Mouse (Mus musculus) ES-Bruce4 (cell line): ENCODE measurements at regions not wholly inside any gene's neighbourhood (a gene's known extent, or its start where the extent isn't known, plus 50 kb on each side); places are given as distances from the start of the nearest gene placed in this dataset.

ENCODE experiments used
- H3K27ac ChIP-seq: 2 replicates; pipeline ENCODE4 v1.5.1; 2012; ENCODE audit warnings: low read length, inconsistent platforms; ENCODE audit not compliant: insufficient read depth
- H3K27me3 ChIP-seq: 2 replicates; pipeline ENCODE4 v1.6.1; 2012; ENCODE audit warnings: mild to moderate bottlenecking, low read length, inconsistent platforms; ENCODE audit not compliant: control insufficient read depth, poor library complexity, insufficient read depth, severe bottlenecking
- H3K36me3 ChIP-seq: 2 replicates; pipeline ENCODE4 v1.6.1; 2012; ENCODE audit warnings: inconsistent platforms, mild to moderate bottlenecking, low read length, moderate library complexity; ENCODE audit not compliant: control insufficient read depth, poor library complexity, insufficient read depth, severe bottlenecking
- H3K4me1 ChIP-seq: one replicate; pipeline ENCODE4 v1.8.1; 2011; ENCODE audit warnings: low read length; ENCODE audit not compliant: control insufficient read depth, insufficient read depth
- H3K4me3 ChIP-seq: 2 replicates; pipeline ENCODE4 v1.5.1; 2011; ENCODE audit warnings: low read depth, mild to moderate bottlenecking, low read length
- H3K9ac ChIP-seq: 2 replicates; pipeline ENCODE4 v1.6.1; 2012; ENCODE audit warnings: low read depth, mild to moderate bottlenecking, inconsistent platforms; ENCODE audit not compliant: poor library complexity, severe bottlenecking
- H3K9me3 ChIP-seq: replicated peaks from 2 replicates; pipeline ENCODE4 v1.6.1; 2012; ENCODE audit warnings: mild to moderate bottlenecking, low read length, inconsistent platforms; ENCODE audit not compliant: control insufficient read depth, poor library complexity, insufficient read depth, severe bottlenecking
- CTCF ChIP-seq: IDR thresholded peaks from one replicate; pipeline ENCODE4 v1.8.1; 2011; ENCODE audit warnings: low read depth, low read length
- EP300 ChIP-seq: IDR thresholded peaks from 2 replicates; pipeline ENCODE4 v1.6.1; 2011; ENCODE audit warnings: low read depth, low read length; ENCODE audit not compliant: insufficient read depth
- POLR2A ChIP-seq: IDR thresholded peaks from one replicate; pipeline ENCODE4 v1.8.1; 2011; ENCODE audit warnings: low read length; ENCODE audit not compliant: insufficient read depth

DNA sequence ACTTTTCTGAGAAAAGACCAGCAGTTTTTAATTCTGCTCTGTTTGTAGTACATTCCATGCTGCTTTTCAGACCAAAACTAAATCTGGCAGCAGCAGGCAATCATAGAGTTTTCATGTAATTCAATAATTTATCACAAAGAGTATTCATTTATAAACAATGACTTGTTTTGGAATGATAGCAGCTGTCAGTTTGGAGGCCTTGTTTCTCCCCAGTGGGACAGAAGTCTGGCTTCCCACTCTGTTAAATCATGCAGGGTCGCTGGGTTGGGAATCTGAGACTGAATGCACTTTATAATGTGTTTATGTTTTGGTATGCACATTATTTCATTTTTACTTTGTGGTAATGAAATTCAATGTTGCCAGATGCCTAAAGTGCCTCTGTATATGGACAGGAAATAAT is 879.8 kb upstream of the 2610301B20Rik start:
- H3K9me3 ChIP-seq: peaks cover 2% of the 10 kb centered on the region
- H3K4me3 ChIP-seq: no peak overlapping the region
- H3K9ac ChIP-seq: no peak overlapping the region
- H3K36me3 ChIP-seq: no peaks in the 10 kb centered on the region
- no peaks in the 10 kb centered on the region for H3K4me1 ChIP-seq
- H3K27ac ChIP-seq: no peak overlapping the region
- no peaks in the 10 kb centered on the region for H3K27me3 ChIP-seq
- TF ChIP-seq CTCF (no peak), EP300 (no peak), POLR2A (no peak)

DNA sequence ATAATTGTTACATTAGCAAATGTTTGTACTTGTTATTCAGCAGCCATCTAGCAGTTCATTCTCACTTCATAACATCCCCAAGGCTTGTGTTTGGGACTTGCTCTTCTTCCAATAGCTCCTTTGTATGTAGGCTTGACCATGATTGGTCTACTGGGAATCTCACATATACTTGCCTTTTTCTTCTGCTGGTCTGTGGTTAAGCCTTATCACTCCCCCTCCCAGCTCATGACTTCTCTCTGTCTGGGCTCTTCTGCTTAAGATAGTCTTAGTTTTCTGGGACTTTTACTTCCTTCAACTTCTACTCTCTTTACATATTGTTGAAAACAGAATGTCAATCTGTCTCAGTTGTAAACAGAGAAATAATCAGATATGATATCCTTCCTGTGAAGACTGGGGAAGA is 844.0 kb upstream of the 2610301B20Rik start:
- no peaks in the 10 kb centered on the region for H3K27me3 ChIP-seq
- H3K9me3 ChIP-seq: no peaks in the 10 kb centered on the region
- H3K27ac ChIP-seq: no peak overlapping the region
- no peak overlapping the region for H3K9ac ChIP-seq
- no peaks in the 10 kb centered on the region for H3K36me3 ChIP-seq
- no peak overlapping the region for H3K4me3 ChIP-seq
- TF ChIP-seq POLR2A (no peak), CTCF (no peak), EP300 (no peak)
- no peaks in the 10 kb centered on the region for H3K4me1 ChIP-seq

DNA sequence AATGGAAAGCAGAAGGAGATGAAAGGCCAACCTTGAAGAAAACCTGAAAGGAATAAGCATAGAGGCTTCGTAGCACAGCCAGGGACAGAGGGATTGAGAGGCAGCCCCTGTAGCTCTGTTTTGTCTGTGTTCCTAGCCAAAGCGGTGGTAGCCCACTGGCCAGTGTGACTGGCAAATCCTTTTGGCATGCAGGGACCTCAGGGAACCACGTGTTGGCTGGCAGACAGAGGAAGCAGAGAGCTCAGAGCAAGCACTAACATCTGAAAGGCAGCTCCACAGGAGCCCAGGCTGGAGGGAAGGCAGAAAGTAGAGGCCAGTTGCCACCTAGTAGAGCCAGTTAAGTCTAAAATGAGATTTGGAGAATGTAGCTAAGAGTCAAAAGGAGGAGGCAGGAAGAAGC is 842.5 kb upstream of the 2610301B20Rik start:
- no peaks in the 10 kb centered on the region for H3K9me3 ChIP-seq
- H3K9ac ChIP-seq: no peak overlapping the region
- H3K4me1 ChIP-seq: no peaks in the 10 kb centered on the region
- H3K4me3 ChIP-seq: no peak overlapping the region
- TF ChIP-seq EP300 (no peak), CTCF (no peak), POLR2A (no peak)
- H3K27ac ChIP-seq: no peak overlapping the region
- H3K36me3 ChIP-seq: no peaks in the 10 kb centered on the region
- no peaks in the 10 kb centered on the region for H3K27me3 ChIP-seq

DNA sequence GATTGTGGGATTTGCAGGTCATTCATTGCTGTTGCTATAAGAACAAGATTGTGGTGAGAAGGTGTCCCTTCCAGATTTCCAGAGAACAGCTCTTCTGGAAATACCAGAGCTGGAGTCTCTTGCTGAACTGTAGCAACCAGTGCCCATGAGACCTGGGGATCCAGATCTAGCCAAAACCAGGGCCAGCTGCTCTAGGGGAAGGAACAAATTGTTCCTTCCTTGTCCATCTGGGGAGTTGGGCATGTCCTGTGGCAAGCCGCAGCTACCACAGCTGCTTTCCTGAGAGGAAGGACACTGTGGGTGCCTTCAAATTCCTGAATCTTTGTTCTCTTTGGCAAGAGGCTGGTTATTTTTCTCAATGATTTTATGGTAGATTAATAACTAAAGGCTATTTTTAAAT is 839.0 kb upstream of the 2610301B20Rik start:
- no peaks in the 10 kb centered on the region for H3K4me1 ChIP-seq
- TF ChIP-seq EP300 (no peak), CTCF (no peak), POLR2A (no peak)

DNA sequence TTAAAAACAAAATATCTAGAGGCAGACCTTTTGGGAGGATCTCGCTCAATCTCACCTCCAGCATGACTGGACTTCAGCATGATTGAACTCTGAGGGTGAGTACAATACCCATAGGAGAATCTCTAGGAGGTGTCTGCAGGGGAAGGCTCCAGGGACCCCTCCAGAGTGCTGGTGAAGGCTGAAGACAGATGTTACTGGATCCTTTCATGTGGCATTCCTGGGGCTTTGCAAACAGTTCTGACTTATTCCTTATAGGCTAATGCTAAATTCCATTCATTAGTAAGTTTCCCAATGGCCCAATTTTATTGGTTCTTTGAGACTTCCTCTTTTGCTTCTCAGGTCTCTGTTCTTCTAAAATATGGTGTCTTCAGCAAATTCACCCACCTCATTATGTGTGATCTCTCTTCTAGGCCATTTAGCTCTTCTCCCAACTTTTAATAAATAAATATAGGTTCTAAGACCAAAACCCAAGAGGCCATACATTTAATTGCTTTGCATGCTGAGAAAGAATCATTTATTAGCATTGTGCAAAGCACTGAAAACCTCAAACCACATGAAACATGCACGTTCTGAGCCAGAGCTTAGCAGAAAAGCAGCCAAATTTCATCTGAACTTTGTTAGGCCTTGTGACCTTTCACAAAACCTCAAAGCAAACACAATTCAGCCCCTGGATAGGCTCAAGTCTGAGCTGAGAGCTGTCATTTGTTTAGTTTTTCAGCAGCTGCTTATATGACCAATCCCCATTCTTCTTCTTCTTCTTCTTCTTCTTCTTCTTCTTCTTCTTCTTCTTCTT is 832.8 kb upstream of the 2610301B20Rik start:
- H3K27ac ChIP-seq: no peak overlapping the region
- no peak overlapping the region for H3K9ac ChIP-seq
- H3K36me3 ChIP-seq: no peaks in the 10 kb centered on the region
- H3K9me3 ChIP-seq: no peaks in the 10 kb centered on the region
- no peak overlapping the region for H3K4me3 ChIP-seq
- no peaks in the 10 kb centered on the region for H3K27me3 ChIP-seq
- TF ChIP-seq CTCF (no peak), EP300 (no peak), POLR2A (no peak)
- H3K4me1 ChIP-seq: no peaks in the 10 kb centered on the region

More for the DNA sequence above, 839.0 kb upstream of the 2610301B20Rik start:
- Histone ChIP-seq H3K9ac (no peak overlapping the region), H3K27me3 (no peaks in the 10 kb centered on the region), H3K36me3 (no peaks in the 10 kb centered on the region), H3K27ac (no peak overlapping the region), H3K9me3 (no peaks in the 10 kb centered on the region), H3K4me3 (no peak overlapping the region)

DNA sequence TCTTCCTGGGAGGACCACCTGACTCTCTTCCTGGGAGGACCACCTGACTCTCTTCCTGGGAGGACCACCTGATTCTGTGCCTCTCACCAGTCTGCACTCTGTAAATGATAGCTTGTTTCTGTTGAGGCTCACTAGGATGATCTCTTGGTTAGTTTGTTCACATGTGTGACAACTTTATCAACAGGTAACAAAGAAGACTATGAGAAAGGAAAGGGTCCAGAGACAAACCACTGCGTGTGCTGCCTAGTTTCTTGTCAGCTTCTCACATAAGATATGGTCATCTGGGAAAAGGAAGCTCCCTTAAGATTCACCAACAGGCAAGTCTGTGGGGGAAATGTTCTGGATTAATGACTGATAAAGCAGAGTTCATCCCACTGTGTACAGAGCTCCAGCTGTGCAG is 825.5 kb upstream of the 2610301B20Rik start:
- no peak for TF ChIP-seq POLR2A
- TF ChIP-seq EP300: no peak
- TF ChIP-seq CTCF: no peak
- no peak overlapping the region for H3K27ac ChIP-seq
- H3K36me3 ChIP-seq: no peaks in the 10 kb centered on the region
- no peaks in the 10 kb centered on the region for H3K27me3 ChIP-seq
- H3K9ac ChIP-seq: no peak overlapping the region
- no peak overlapping the region for H3K4me3 ChIP-seq
- H3K9me3 ChIP-seq: no peaks in the 10 kb centered on the region
- H3K4me1 ChIP-seq: no peaks in the 10 kb centered on the region
